Mouse (Mus musculus) bone marrow, adult 2 months (tissue): ENCODE measurements at regions not wholly inside any gene's neighbourhood (a gene's known extent, or its start where the extent isn't known, plus 50 kb on each side); places are given as distances from the start of the nearest gene placed in this dataset.

Source experiments
- CTCF ChIP-seq: fragments of 200-500 bp; IDR thresholded peaks from 2 replicates; pipeline ENCODE4 v1.5.1; 2011; ENCODE audit warnings: low read length, control low read depth; ENCODE audit not compliant: control insufficient read depth, insufficient read depth
- POLR2A ChIP-seq: fragments of 200-500 bp; IDR thresholded peaks from 2 replicates; pipeline ENCODE4 v1.6.1; 2011; ENCODE audit warnings: low read depth, mild to moderate bottlenecking, control low read depth, low read length, borderline replicate concordance; ENCODE audit not compliant: control insufficient read depth

DNA sequence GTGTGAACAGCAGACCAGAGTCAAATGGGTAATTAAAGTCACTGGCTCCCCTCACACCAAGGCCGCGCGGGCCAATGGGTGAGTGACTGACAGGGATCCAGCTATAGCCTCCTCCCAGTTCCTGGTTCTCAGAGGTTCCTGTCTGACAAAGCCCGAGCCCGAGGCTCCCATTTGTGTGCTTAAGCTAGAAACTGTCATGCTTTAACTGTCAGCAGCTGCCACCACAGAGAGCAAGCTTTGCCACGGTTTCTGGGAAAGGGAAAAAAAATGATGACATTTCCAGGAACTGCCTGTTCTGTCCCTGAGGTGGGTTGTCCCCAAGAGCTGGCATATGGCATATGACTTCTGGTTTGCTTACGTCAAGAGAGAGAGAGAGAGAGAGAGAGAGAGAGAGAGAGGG is 86.2 kb downstream of the 1810013L24Rik start:
- TF ChIP-seq CTCF: no peak
- no peak for TF ChIP-seq POLR2A
